Mouse (Mus musculus) B cell, adult 62 days (primary cell): ENCODE data around the gene Xpnpep3. TPM values are rescaled to one million over a fixed set of nuclear protein-coding genes. Genes with fewer than 3 reads are reported as not detected.

Experiments
- total RNA-seq: library from RNA; stranded (reverse); gene quantifications from 4 replicates; pipeline ENCODE4 v1.2.4, GENCODE M21; 2023

Gene Xpnpep3
- total RNA-seq = 11.8 to 16.8 TPM (median 14.7 TPM) in 4 replicates

GRCm38 (mm10) chr15:81399638-81400315 is at the start of gene Xpnpep3, which contains the start of gene St13:
Gene Xpnpep3, plus strand, starts transcription at chr15:81400138.
Gene St13, minus strand, starts transcription at chr15:81400077.

GRCm38 (mm10) chr15:81360345-81361021 is 39.5 kb upstream of the Xpnpep3 start, which contains the start of gene Slc25a17:
Gene Slc25a17, minus strand, starts transcription at chr15:81360812.

GRCm38 (mm10) chr15:81408199-81408598 is 8.3 kb downstream of the Xpnpep3 start, which contains the start of gene Dnajb7:
Gene Dnajb7, minus strand, starts transcription at chr15:81408299.

DNA sequence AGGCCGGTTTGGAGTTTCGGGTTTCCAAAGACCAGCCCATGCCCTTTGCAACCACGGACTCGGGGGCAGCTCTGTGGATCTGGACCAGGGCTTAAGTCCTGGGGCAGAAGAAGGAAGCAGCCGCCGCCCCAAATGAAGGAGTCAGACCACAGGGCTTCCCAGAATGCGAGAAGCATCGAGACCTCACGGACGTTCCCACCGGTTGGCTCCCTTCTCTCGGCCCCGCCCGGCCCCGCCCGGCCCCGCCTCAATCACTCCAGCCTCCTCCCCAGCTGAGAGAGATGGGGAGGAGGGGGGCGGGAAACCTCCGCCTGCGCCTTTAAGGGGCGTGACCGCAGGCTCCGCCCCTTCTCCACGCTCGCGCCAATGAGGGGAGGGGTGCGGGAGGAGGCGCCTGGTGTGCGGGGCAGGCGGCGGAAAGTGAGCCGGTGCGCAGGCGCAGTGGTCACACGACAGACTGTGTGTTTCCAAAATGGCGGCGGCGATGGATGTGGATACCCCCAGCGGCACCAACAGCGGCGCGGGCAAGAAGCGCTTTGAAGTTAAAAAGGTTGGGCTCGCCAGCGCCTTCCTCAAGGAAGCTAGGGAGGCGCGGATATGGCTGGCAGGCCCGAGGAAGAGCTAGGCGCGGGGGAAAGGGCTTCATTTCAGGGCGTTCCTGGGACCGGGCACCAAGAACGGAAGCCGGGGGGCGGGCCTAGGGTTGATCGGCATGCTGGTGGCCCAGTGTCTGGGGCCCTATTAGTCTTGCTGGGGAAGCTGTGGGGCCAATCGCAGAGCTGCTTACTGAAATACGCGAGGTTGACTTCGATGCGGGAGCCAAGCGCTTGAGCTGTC is 66.2 kb downstream of the Xpnpep3 start, which contains the start of gene Rbx1:
Rbx1 (plus strand) TSS at position 396 of the 837 bp plus-strand sequence.

Other genes with a start within 250 kb of the Xpnpep3 start
- gene Mrtfa, start 209.4 kb upstream of the Xpnpep3 start, total RNA-seq = 116 to 140 TPM (median 131 TPM) in 4 replicates
- gene Mchr1, start 164.6 kb upstream of the Xpnpep3 start, total RNA-seq = not detected in 4 replicates
- 31.5 to 38.9 TPM (median 36.0 TPM) in 4 replicates for gene Slc25a17, start 39.3 kb upstream of the Xpnpep3 start, total RNA-seq
- gene St13, start 61 bp upstream of the Xpnpep3 start, total RNA-seq = 81.2 to 102 TPM (median 87.7 TPM) in 4 replicates
- not detected in 4 replicates for gene Dnajb7, start 8.2 kb downstream of the Xpnpep3 start, total RNA-seq
- 78.3 to 104 TPM (median 89.1 TPM) in 4 replicates for gene Rbx1, start 66.2 kb downstream of the Xpnpep3 start, total RNA-seq
- gene Ep300, start 185.2 kb downstream of the Xpnpep3 start, total RNA-seq = 198 to 215 TPM (median 208 TPM) in 4 replicates